Mouse (Mus musculus) adrenal gland, adult 18-20 months (tissue): ENCODE results near the gene Tnrc6a. TPM values are rescaled to one million over a fixed set of nuclear protein-coding genes. Genes with fewer than 3 reads are reported as not detected.

Source experiments
- DNase-seq, 2 experiments: peaks; one replicate each; pipeline ENCODE4 v3.0.0; 2021 to 2022; ENCODE audit warnings: low spot score in 2 of 2
- total RNA-seq, 2 experiments: library from RNA; stranded (reverse); gene quantifications; 1 replicate in 1 of 2; 2 replicates in 1 of 2; pipeline ENCODE4 v1.2.3; 2021

The Tnrc6a gene
- total RNA-seq, 2 experiments from 2014 or later = 39.7 to 45.9 TPM

GRCm38 (mm10) chr7:123187246-123187645 lies 63.6 kb downstream of the Tnrc6a start:
- DNase-seq = no peak

GRCm38 (mm10) chr7:123188462-123188861 lies 64.8 kb downstream of the Tnrc6a start:
- DNase-seq = no peak

DNA sequence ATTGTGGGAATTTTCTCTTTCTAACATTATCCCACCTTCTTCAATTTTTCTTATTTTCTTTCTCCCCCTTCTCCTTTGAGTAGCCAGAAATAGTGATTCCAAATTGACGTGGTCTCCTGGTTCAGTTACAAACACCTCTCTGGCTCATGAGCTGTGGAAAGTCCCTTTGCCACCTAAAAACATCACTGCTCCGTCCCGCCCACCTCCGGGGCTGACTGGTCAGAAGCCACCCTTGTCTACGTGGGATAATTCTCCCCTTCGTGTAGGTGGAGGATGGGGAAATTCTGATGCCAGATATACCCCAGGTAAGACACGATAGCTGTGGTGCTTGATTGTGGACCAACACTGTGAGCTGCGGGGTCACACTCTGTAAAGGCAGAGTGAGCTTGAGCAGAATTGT lies 66.1 kb downstream of the Tnrc6a start:
- no peak for DNase-seq

GRCm38 (mm10) chr7:123191731-123192130 lies 68.0 kb downstream of the Tnrc6a start:
- DNase-seq = no peak

- DNase-seq = no peak
These were observed 69.5 kb downstream of the Tnrc6a start for GRCm38 (mm10) chr7:123193201-123193600.

- DNase-seq = no peak
These were observed 71.0 kb downstream of the Tnrc6a start for GRCm38 (mm10) chr7:123194696-123195095.

DNA sequence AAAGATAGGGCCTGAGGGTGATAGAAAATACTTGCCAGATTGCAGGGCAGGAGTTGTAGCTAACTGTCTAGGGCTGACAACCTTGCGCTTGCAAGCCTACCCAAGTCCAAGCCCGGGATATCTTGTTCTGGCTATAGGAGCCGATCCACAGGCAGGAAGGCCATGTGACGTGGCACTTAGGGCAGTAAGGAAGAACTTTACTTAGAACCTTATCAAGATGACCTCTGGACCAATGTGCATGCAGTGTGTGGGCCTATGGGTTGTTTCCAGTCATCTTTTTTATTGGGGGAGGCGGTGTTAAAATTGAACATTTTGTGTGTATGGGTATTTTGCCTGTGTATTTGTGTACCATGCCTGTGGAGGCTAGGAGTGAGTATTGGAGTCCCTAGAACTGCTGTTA lies 72.7 kb downstream of the Tnrc6a start:
- DNase-seq = no peak

DNA sequence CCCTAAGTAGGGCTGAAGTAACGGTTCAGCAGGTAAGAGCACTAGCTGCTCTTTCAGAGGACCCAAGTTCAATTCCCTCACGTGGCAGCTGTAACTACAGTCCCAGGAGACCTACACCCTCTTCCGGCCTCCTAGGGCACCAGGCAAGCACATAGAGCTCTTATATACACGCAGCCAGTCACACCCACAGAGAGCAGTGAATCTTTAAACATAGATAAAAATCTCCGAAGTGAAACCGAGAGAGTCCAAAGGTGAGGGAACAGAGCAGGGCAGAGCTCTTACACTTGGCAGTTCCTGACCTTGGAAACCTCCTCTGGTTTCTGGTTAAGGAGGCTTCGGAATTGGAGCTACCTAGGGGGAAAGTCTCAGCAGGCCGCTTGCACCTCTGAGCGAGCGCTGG lies 75.0 kb downstream of the Tnrc6a start:
- no peak for DNase-seq

- no peak for DNase-seq
These were observed 75.5 kb downstream of the Tnrc6a start for GRCm38 (mm10) chr7:123199151-123199550.

DNA sequence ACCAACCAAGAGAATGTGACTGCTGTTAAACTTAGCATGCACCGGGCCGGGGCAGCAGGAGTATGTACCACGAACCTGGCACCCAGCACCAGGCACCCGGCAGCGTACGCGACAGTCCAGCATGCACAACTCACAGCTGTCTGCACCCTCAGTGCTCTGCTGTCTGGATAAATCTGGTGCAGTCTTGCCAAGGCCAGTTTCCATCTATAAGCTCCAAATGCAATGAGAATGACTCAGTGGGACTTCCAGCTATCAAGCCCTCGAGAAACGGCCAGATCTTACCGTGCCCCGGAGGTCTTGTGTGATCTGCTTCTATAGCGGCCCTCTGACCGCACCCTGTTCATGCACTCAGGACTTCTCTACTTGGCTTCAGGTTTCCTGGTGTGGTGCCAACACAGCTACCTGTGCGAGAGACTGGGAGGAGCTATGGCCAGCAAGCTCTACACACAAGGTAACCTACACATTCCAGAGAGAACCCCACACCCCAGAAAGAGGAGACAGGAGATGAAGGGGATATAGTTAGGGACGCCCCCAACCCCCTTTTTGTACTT lies 76.0 kb downstream of the Tnrc6a start:
- no peak for DNase-seq

GRCm38 (mm10) chr7:123200722-123201121 lies 77.0 kb downstream of the Tnrc6a start:
- no peak for DNase-seq

- peak; percentile 34 to 56 for DNase-seq
These were observed 81.6 kb downstream of the Tnrc6a start for GRCm38 (mm10) chr7:123205261-123205660.

- no peak for DNase-seq
These were observed 83.9 kb downstream of the Tnrc6a start for GRCm38 (mm10) chr7:123207561-123207960.

DNA sequence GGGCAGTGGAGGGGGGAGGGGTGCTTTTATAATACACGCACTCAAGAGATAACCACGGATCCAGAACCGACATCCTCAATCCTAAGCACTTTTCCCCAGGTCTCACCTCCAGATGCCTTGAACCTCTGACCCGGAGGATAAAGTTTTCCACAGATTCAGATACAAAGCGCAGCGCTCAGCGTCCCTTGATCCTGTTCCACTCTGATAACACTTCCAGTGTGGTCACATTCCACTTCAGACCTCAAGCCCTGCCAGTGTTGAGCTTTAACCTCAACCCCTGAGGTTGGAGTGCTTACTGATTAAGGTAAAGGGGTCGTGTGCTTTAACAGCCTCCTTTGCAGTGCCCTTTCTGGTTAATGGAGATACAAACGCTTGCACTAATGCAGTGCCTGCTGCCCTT lies 86.2 kb downstream of the Tnrc6a start:
- DNase-seq = no peak

DNA sequence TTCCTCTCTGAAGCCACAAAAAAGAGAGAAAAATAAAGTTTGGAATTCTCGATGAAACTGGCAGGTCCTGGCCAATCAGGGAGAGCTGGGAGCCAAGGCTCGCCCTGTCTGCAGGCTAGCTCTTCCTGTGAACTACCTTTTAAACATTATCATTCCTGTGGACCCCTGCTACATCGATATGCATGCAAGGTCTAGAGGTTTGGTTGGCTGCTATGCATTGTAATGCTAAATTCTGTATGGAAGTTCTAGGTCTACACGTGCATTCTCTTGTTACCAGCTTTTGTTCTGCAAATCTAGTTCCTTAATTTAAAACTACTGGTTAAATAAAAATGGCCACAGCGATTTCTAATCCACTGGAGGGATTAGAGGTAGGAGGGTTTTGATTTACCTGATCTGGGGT lies 87.8 kb downstream of the Tnrc6a start:
- DNase-seq = no peak

DNA sequence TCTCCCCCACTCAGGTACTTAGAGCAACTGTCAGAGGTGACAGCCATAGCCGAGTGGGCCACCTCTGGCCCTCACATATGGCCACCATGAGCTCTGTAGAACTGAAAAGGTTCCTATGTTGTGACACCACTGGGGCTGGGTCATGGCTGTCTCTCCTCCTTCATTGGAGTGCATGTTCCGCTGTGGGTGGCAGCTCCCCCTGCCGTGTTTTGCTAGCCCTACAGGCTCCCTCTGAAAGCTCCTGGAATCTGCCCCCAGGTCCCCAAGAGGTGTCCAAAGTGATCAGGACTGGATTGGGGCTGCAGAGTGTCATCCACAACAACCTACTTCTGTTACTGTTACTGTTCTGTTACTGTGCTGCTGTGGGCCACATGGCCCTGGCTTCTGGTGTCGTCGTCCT lies 88.6 kb downstream of the Tnrc6a start:
- DNase-seq = no peak

- DNase-seq = no peak
These were observed 90.8 kb downstream of the Tnrc6a start, which contains the start of gene Slc5a11 for GRCm38 (mm10) chr7:123214365-123215075. Gene Slc5a11, plus strand, starts transcription at chr7:123214780.

GRCm38 (mm10) chr7:123215138-123215537 lies 91.5 kb downstream of the Tnrc6a start:
- no peak for DNase-seq

DNA sequence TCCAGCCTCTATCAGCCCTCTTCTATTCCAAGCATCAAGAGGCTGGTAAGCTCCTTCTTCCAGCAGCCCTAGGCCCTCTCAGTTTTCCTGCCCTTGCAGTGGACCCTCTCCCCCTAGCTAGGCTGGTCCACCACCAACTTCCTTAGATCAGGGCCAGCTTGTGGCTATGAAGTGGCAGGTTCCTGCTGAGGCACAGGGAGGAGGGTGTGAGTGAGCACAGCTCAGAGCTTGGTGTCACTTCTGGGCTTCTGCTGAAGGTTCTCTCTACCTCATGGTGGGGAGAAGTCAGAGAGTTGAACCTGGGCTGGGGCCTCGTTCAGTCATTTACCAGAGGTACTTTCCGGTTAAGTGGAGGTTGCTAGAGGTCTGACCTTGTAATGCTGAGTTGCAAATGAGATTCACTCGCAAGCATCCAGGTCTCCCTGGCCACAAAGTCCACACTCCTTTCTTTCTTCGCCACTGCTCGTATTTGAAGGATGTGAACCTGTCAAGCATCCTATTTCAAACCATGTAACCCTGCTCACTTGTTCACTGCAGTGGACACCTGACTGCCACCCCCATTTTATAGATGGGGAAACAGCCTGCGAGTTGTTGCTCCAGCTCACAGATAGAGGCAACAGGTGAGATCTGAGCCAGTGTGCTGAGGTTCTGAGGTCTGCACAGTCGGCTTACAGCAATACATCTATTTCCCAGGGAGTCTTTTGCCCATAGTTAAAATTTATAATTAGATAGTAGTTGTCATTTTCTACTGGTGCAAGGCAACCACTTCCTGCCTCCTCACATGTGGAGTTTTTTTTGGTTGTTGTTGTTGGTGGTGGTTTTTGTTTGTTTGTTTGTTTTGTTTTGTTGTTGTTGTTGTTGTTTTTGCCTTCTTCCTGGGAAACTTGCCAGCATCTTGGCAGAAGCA lies 94.0 kb downstream of the Tnrc6a start:
- DNase-seq = no peak

DNA sequence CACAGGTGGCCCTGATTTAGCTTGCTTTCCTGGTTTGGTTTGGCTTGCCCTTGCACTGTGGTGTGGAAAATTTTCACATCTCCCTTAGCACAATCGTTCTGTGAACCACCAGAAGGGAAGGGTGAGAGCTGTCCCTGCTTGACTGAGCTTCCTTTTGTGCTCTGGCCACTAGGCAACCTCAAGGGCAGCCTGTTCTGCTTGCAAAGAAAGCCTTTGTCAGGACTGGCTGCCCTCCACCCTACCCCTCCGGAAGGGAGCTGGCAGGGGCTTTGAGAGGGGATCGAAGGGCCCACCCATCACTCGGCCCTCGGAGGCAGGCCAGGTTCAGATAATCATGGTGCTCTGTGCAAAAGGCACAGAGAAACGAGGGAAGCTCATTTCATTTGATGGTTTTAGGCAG lies 94.9 kb downstream of the Tnrc6a start:
- no peak for DNase-seq

DNA sequence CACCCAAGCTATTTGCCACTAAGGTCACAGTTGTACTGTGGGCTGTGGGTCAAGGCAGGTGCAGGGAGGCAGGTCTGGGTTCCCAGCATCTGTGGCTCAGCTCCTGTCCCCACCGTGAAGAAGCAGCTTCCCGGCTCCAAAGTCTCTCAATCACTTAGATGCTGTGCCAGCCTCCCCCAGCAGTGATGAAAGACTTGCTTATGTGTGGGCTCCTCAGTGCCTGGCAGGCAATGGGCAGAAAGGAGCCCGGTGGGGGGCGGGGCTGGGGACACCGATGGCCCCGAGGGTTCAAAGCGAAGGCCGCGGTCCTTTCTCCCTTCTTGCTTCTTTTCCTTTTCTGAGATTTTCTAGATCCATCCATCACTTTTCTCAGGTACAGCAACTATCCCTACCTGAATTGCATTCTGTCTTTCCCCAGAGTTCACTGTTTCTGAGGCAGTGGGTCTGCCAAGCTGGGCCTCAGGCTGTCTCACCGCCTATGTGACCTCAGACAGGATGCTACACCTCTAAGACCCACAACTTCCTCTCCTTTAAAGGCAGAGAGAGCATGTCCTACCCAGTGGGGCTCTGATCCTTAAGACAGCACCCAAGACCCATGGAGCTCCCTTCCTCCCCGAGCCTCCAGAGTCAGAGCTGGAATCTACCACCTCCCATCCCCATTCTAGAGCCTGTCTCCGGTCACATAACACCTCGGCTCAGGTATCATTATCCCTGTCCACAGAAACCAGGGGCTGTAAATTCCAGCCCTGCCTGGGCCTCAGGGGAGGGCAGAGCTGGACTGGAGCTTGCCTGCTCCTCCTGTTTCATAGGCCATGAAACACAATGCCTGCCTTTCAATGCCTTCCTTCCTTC lies 96.3 kb downstream of the Tnrc6a start:
- no peak for DNase-seq
